Mouse (Mus musculus): ENCODE results near the gene Rrp7a. TPM values are rescaled to one million over a fixed set of nuclear protein-coding genes. Genes with fewer than 3 reads are reported as not detected.

Rrp7a gene
- polyA plus RNA-seq, 1 experiment: 104 TPM

DNA sequence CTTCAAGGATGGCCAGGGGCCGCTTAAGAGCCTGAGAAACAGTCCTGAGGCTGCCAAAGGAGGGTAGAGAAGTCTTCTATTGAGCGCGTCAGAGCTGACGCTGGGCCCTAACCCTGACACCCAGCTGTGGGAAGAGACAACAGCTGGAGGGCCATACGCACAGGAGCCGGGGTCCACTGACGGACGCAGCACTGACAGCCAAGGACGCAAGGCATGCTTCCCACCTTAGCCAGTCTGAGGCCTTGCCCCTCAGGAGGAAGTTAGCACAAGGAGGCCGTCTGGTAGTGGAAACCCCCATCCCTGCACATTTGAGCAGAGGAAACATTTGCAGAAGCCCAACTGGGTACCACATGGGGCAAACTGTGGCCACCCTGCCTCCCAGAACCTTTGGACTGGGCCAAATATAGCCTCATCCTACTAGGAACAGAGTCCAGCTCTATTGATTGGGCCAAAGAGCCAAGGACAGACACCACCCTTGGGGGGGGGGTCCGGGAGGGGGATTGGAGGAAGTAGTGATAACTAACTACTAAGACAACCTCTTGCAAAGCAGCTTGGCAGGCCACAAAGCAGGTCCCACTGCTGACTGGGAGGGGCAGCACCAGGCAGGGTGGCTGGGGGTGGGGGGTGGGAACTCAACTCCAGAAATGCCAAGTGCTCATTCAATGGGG, 40.4 kb upstream of the Rrp7a start:
- no peak overlapping the region for H3K4me3 ChIP-seq (ENCODE audit: extremely low read depth, insufficient read depth, insufficient read length)
- H3K27ac ChIP-seq (ENCODE audit: insufficient read depth, low read length): no peak overlapping the region
- TF ChIP-seq POLR2A (IDR thresholded peaks at IDR 0.05; ENCODE audit: low read depth, low read length) (no peak), CTCF (IDR thresholded peaks at IDR 0.05; ENCODE audit: extremely low read depth, insufficient read depth, insufficient read length, insufficient replicate concordance) (no peak)
- DNase-seq (ENCODE audit: low read depth in 1 of 2, low spot score in 2 of 2): no peak
- 86% methylated on average over 11 of the region's 11 CpGs for WGBS
- no peaks in the 10 kb centered on the region for H3K27me3 ChIP-seq (ENCODE audit: control insufficient read depth, insufficient read depth, low read length)
- H3K36me3 ChIP-seq (ENCODE audit: control insufficient read depth, insufficient read depth, low read length): peaks cover 34% of the 10 kb centered on the region
- H3K4me1 ChIP-seq (ENCODE audit: control insufficient read depth, insufficient read depth, insufficient read length): no peaks in the 10 kb centered on the region

DNA sequence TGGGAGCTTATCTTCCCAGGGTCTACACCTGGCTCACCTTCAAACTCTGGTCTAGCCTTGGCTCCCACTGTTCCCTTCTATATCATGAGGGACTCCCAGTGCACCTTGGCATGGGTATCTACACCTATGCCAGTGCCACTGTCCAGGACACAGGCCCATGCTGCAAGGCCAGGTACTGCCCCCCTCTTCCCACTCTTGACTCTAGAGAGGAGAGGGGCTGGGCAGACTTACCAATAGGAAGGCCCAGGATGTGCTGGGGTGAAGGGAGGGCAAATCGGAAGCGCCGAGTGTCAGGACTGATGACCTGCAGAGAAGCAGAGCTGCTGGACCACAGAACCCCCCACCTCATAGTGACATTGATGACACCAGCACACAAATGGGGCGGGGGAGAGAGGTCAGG, 39.4 kb upstream of the Rrp7a start:
- H3K36me3 ChIP-seq (ENCODE audit: control insufficient read depth, insufficient read depth, low read length): peaks cover 34% of the 10 kb centered on the region
- no peaks in the 10 kb centered on the region for H3K4me1 ChIP-seq (ENCODE audit: control insufficient read depth, insufficient read depth, insufficient read length)
- no peak for DNase-seq (ENCODE audit: low read depth in 1 of 2, low spot score in 2 of 2)
- WGBS: 92% methylated on average over 4 of the region's 4 CpGs
- no peak overlapping the region for H3K4me3 ChIP-seq (ENCODE audit: extremely low read depth, insufficient read depth, insufficient read length)
- no peak overlapping the region for H3K27ac ChIP-seq (ENCODE audit: insufficient read depth, low read length)
- H3K27me3 ChIP-seq (ENCODE audit: control insufficient read depth, insufficient read depth, low read length): no peaks in the 10 kb centered on the region
- no peak for TF ChIP-seq POLR2A (IDR thresholded peaks at IDR 0.05; ENCODE audit: low read depth, low read length)
- TF ChIP-seq CTCF (IDR thresholded peaks at IDR 0.05; ENCODE audit: extremely low read depth, insufficient read depth, insufficient read length, insufficient replicate concordance): no peak

DNA sequence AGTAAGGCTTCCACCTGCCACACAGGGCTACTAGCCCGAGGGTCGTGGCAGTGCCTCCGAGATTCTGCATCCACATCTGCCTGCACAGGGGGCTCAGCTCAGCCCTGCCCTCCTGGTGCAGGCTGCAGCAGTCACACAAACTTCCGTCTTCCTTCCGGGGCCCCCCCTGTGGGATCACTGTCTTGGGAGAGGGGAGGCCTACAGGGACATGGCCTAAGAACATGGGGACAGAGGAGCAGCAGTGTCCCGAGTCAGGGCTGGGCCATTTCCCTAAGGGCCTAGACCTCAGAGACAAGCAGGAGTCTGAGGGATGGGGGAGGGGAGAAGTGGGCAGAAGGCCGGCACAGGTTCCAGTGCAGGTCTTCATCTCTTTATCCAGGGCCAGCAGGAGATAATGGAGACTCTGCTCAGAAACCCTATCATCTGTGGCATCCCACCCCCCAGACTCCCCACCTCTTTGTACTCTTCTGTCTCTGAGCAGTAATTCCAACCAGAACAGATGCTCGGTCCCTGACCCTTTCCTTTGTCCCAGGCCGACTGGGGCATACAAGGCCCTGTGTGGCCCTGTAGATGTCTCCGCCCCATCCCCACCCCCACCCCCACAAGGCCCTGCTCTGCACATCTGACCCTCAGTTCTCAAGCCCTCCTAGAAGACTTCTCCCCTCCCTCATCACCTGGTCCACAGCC, 38.6 kb upstream of the Rrp7a start:
- no peak overlapping the region for H3K4me3 ChIP-seq (ENCODE audit: extremely low read depth, insufficient read depth, insufficient read length)
- no peak for DNase-seq (ENCODE audit: low read depth in 1 of 2, low spot score in 2 of 2)
- 91% methylated on average over 10 of the region's 10 CpGs for WGBS
- no peak overlapping the region for H3K27ac ChIP-seq (ENCODE audit: insufficient read depth, low read length)
- TF ChIP-seq POLR2A (IDR thresholded peaks at IDR 0.05; ENCODE audit: low read depth, low read length) (no peak), CTCF (IDR thresholded peaks at IDR 0.05; ENCODE audit: extremely low read depth, insufficient read depth, insufficient read length, insufficient replicate concordance) (no peak)
- H3K27me3 ChIP-seq (ENCODE audit: control insufficient read depth, insufficient read depth, low read length): no peaks in the 10 kb centered on the region
- no peaks in the 10 kb centered on the region for H3K4me1 ChIP-seq (ENCODE audit: control insufficient read depth, insufficient read depth, insufficient read length)
- H3K36me3 ChIP-seq (ENCODE audit: control insufficient read depth, insufficient read depth, low read length): peaks cover 34% of the 10 kb centered on the region

DNA sequence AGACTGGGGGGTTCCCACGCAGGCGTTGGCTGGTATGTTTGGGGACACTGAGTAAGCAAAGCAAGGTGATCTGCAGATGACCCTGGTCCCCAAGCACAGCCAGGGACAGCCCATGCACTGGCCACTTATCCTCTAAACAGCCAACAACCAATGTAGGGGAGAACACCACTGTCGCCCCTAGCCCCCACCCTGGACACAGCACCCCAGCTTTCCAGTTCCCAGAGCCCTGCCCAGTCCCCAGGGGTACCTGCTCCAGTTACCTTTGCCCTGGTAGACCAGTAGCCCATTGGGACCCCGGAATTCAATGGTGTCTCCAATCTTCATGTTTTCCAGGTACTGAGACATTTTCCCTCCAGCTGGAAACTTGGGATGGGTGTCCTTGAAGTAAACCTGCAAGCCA, 38.0 kb upstream of the Rrp7a start:
- DNase-seq (ENCODE audit: low read depth in 1 of 2, low spot score in 2 of 2): no peak
- 98% methylated on average over 4 of the region's 4 CpGs for WGBS
- peaks cover 32% of the 10 kb centered on the region for H3K36me3 ChIP-seq (ENCODE audit: control insufficient read depth, insufficient read depth, low read length)
- H3K4me1 ChIP-seq (ENCODE audit: control insufficient read depth, insufficient read depth, insufficient read length): no peaks in the 10 kb centered on the region
- no peak overlapping the region for H3K27ac ChIP-seq (ENCODE audit: insufficient read depth, low read length)
- no peak for TF ChIP-seq POLR2A (IDR thresholded peaks at IDR 0.05; ENCODE audit: low read depth, low read length)
- no peak for TF ChIP-seq CTCF (IDR thresholded peaks at IDR 0.05; ENCODE audit: extremely low read depth, insufficient read depth, insufficient read length, insufficient replicate concordance)
- H3K4me3 ChIP-seq (ENCODE audit: extremely low read depth, insufficient read depth, insufficient read length): no peak overlapping the region
- no peaks in the 10 kb centered on the region for H3K27me3 ChIP-seq (ENCODE audit: control insufficient read depth, insufficient read depth, low read length)

DNA sequence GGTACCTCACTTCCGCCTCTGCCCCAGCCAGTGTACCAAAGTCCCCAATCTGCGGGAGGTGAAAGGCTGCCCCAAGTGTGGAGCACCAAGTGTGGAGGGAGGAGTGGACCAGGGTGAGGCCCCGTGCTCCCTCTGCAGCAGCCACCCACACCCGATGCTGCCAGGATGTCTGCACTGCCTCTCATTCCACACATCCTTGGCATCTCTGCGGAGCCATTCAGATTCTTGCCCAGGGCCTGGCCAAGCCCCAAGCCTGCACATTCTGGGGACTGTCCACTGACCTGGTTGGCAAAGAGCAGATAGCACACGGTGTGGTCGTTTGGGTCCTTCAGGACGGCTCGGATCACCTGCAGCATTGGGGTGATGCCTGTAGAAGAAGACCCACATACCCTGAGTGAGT, 37.2 kb upstream of the Rrp7a start:
- TF ChIP-seq CTCF (IDR thresholded peaks at IDR 0.05; ENCODE audit: extremely low read depth, insufficient read depth, insufficient read length, insufficient replicate concordance): no peak
- peaks cover 29% of the 10 kb centered on the region for H3K36me3 ChIP-seq (ENCODE audit: control insufficient read depth, insufficient read depth, low read length)
- no peaks in the 10 kb centered on the region for H3K27me3 ChIP-seq (ENCODE audit: control insufficient read depth, insufficient read depth, low read length)
- H3K4me3 ChIP-seq (ENCODE audit: extremely low read depth, insufficient read depth, insufficient read length): no peak overlapping the region
- no peak for DNase-seq (ENCODE audit: low read depth in 1 of 2, low spot score in 2 of 2)
- WGBS: 97% methylated on average over 9 of the region's 9 CpGs
- no peak overlapping the region for H3K27ac ChIP-seq (ENCODE audit: insufficient read depth, low read length)
- no peaks in the 10 kb centered on the region for H3K4me1 ChIP-seq (ENCODE audit: control insufficient read depth, insufficient read depth, insufficient read length)

DNA sequence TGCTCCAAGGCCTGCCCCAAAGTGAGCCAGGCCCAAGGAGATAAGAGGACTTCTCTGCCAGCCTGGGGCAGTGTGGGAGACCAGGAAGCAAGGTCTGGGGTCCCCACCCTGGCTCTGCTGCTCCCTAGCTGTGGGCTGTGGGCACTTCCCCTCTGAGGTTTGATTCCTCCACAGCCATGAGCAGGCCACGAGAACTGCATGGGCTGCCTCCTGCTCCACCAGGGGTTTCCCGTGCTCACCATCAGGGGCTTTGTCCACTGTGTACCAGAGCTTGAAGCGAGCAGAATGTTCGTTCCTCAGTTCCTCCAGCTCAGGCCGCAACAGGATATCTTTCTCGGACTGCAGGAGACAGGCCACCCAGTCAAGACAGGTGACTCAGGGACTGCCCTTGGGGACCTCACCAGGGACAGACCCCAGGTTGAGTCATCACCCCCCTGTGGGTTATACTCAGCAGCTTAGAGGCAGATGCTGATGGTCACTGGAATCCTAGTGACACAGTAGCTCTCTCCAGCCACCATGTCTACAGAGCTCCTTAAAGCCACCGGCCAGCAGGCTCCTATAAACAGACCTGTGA, 36.1 kb upstream of the Rrp7a start:
- TF ChIP-seq POLR2A (IDR thresholded peaks at IDR 0.05; ENCODE audit: low read depth, low read length) (no peak), CTCF (IDR thresholded peaks at IDR 0.05; ENCODE audit: extremely low read depth, insufficient read depth, insufficient read length, insufficient replicate concordance) (no peak)
- WGBS: 77% methylated on average over 7 of the region's 7 CpGs
- H3K27ac ChIP-seq (ENCODE audit: insufficient read depth, low read length): no peak overlapping the region
- H3K36me3 ChIP-seq (ENCODE audit: control insufficient read depth, insufficient read depth, low read length): peaks cover 30% of the 10 kb centered on the region
- no peak overlapping the region for H3K4me3 ChIP-seq (ENCODE audit: extremely low read depth, insufficient read depth, insufficient read length)
- DNase-seq (ENCODE audit: low read depth in 1 of 2, low spot score in 2 of 2): no peak
- H3K4me1 ChIP-seq (ENCODE audit: control insufficient read depth, insufficient read depth, insufficient read length): no peaks in the 10 kb centered on the region
- no peaks in the 10 kb centered on the region for H3K27me3 ChIP-seq (ENCODE audit: control insufficient read depth, insufficient read depth, low read length)

DNA sequence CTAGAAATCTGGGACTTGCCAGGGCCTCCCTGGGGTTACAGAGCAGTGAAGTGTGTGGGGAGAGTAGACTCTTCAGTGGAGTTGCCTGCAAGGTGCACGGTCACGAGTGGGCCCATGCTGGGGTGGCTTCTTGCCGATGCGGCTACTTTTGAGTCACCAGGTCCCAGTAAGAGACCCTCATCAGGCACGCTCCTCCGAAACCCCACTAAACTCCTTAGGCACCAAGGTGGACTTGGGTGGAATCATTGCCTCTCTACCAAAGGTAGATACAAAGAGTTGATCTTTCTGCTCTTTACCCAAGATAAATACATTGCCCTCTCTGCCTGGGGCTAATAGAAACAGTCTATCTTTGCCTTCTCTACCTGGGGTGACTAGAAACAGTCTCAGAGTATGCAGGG, 35.1 kb upstream of the Rrp7a start:
- Histone ChIP-seq H3K36me3 (ENCODE audit: control insufficient read depth, insufficient read depth, low read length) (peaks cover 30% of the 10 kb centered on the region), H3K4me3 (ENCODE audit: extremely low read depth, insufficient read depth, insufficient read length) (no peak overlapping the region), H3K27ac (ENCODE audit: insufficient read depth, low read length) (no peak overlapping the region), H3K4me1 (ENCODE audit: control insufficient read depth, insufficient read depth, insufficient read length) (no peaks in the 10 kb centered on the region), H3K27me3 (ENCODE audit: control insufficient read depth, insufficient read depth, low read length) (no peaks in the 10 kb centered on the region)
- no peak for DNase-seq (ENCODE audit: low read depth in 1 of 2, low spot score in 2 of 2)
- 95% methylated on average over 6 of the region's 6 CpGs for WGBS
- TF ChIP-seq POLR2A (IDR thresholded peaks at IDR 0.05; ENCODE audit: low read depth, low read length) (no peak), CTCF (IDR thresholded peaks at IDR 0.05; ENCODE audit: extremely low read depth, insufficient read depth, insufficient read length, insufficient replicate concordance) (no peak)
